Mouse (Mus musculus) ES-Bruce4 (cell line): Measurements from ENCODE around the gene Foxa3.

Experiments used
- CTCF ChIP-seq: IDR thresholded peaks from one replicate; pipeline ENCODE4 v1.8.1; 2011; ENCODE audit warnings: low read depth, low read length
- EP300 ChIP-seq: IDR thresholded peaks from 2 replicates; pipeline ENCODE4 v1.6.1; 2011; ENCODE audit warnings: low read depth, low read length; ENCODE audit not compliant: insufficient read depth
- POLR2A ChIP-seq: IDR thresholded peaks from one replicate; pipeline ENCODE4 v1.8.1; 2011; ENCODE audit warnings: low read length; ENCODE audit not compliant: insufficient read depth

DNA sequence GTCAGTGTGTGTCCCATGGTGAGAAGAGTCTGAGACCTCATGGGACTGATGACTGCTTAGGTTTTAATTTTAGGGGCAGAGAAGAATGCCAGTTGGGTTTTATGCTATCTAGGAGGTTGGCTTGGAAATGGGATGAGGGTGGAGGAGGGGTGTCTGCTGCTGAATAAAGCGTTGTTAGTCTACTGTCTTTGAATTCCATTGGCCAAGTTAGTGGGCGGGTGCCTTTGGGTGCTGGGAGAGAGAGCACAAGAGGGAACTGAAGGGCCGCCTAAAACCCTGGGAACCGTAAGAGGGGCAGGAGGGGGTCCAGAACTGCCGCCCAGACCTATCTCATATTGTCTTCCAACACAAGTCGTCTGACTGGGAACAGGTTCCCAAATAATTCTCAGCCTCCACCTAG, 34.6 kb downstream of the Foxa3 start:
- TF ChIP-seq POLR2A (no peak), CTCF (no peak), EP300 (no peak)
